ENCODE assay signal across 9 mouse cellular contexts in genomic region chr19:34483547-34483946, GRCm38 (mm10). TPM values are rescaled to one million over a fixed set of nuclear protein-coding genes. Genes with fewer than 3 reads are reported as not detected.
DNase-seq lines count a peak whose midpoint lies in the region; ATAC-seq and TF ChIP-seq lines count a peak whose summit lies in the region.
"Had no signal": no experiment of that assay in that cellular context is flagged by ENCODE, and none has a peak within 500 bp of the region (broad histone marks: within the 10 kb centered on the region; RNA-seq: fewer than 3 reads in every experiment).

No protein-coding gene starts in this region.

- H3K4me1 ChIP-seq in heart, adult 2 months (ENCODE audit: control insufficient read depth, insufficient read depth, low read length): no peaks in the 10 kb centered on the region
- H3K4me1 ChIP-seq: lung, embryonic 15.5 days had no signal

- intact Hi-C loops in heart, adult 2 months (cut with DNase I): loop anchor here (1.0 to 2.0 kb wide), 2 partner anchors 149 to 239 kb away; no protein-coding TSS in a partner anchor
- intact Hi-C loops in heart, postnatal 25 days (cut with DNase I): loop anchor here (1.0 kb wide), 1 partner anchor 149 kb away; no protein-coding TSS in a partner anchor

- no peak for TF ChIP-seq POLR2A in heart, adult 2 months (IDR thresholded peaks at IDR 0.05; ENCODE audit: insufficient read depth, low read depth, low read length)

- WGBS in heart, adult 2 months: 6% methylated on average over 4 of the region's 4 CpGs

- no peak overlapping the region for H3K27ac ChIP-seq in heart, adult 2 months
- H3K27ac ChIP-seq: lung, embryonic 15.5 days had no signal

- no peak overlapping the region for H3K4me3 ChIP-seq in heart, adult 2 months
- H3K4me3 ChIP-seq: lung, embryonic 15.5 days had no signal

- H3K27me3 ChIP-seq in heart, adult 2 months (ENCODE audit: control insufficient read depth, insufficient read depth, low read length): no peaks in the 10 kb centered on the region
- H3K27me3 ChIP-seq: lung, embryonic 15.5 days had no signal

- TF ChIP-seq EP300 in heart, adult 2 months (IDR thresholded peaks at IDR 0.05; ENCODE audit: insufficient read depth, low read depth, low read length): no peak

- peak; percentile 79 for TF ChIP-seq CTCF in heart, adult 2 months (IDR thresholded peaks at IDR 0.05)

- no peaks in the 10 kb centered on the region for H3K79me2 ChIP-seq in heart, adult 2 months (replicated peaks; ENCODE audit: control insufficient read depth, insufficient read depth, low read length)

- DNase-seq in heart, adult 2 months: peak; percentile 41 to 44
- no peak for DNase-seq in heart, postnatal 25 days (ENCODE audit: low spot score)
- peak; percentile 9 to 31 for DNase-seq in urinary bladder, adult 18-20 months (ENCODE audit: low spot score in 2 of 2)
- DNase-seq in urinary bladder, adult 2 months (ENCODE audit: low spot score): no peak
- DNase-seq in c-Kit-negative CD71-positive TER-119-positive erythroid progenitor cells, embryonic 14.5 days (ENCODE audit: low read depth, low spot score): peak; percentile 20
- DNase-seq in induced T-regulatory cell, adult 2 months (ENCODE audit: low read depth): peak; percentile 85
- DNase-seq in ovary, postnatal 36 days (ENCODE audit: low spot score): no peak

- peak; percentile 66 for ATAC-seq in megakaryocyte progenitor cell, adult 5-6 weeks (replicated peaks; ENCODE audit: poor library complexity)

- no peak overlapping the region for H3K9ac ChIP-seq in heart, adult 2 months (ENCODE audit: low read depth, low read length)
- H3K9ac ChIP-seq: lung, embryonic 15.5 days had no signal

- no peaks in the 10 kb centered on the region for H3K36me3 ChIP-seq in heart, adult 2 months (ENCODE audit: control insufficient read depth, insufficient read depth, low read length)
- H3K36me3 ChIP-seq: lung, embryonic 15.5 days had no signal

RNA-seq across cellular contexts. Expression of gene Ch25h, which starts 8.6 kb away (rescaled TPM):
- under 1 TPM; 0.16 to 0.34 TPM for total RNA-seq in heart, adult 2 months (2021)
- polyA plus RNA-seq in heart, adult 2 months (2012; rRNA removed): 2.4 and 3.2 TPM in 2 replicates
- total RNA-seq in heart, postnatal 25 days (2021): under 1 TPM; 0.18 to 0.31 TPM
- 6.3 and 6.7 TPM in 2 replicates for polyA plus RNA-seq in urinary bladder, adult 2 months (2012; rRNA removed)
- 0.29 TPM in 1 of 2 replicates, not detected in the other for total RNA-seq in megakaryocyte progenitor cell, adult 5-6 weeks (2015)
- not detected in 2 replicates for total RNA-seq in megakaryocyte progenitor cell, adult 5-6 weeks (2017)

RNA-seq across cellular contexts. Expression of gene Lipa, which starts 43.7 kb away (rescaled TPM):
- 10 to 100 TPM; 24.9 to 25.1 TPM for total RNA-seq in heart, adult 2 months (2021)
- 18.8 and 30.9 TPM in 2 replicates for polyA plus RNA-seq in heart, adult 2 months (2012; rRNA removed)
- 10 to 100 TPM; 21.0 to 25.6 TPM for total RNA-seq in heart, postnatal 25 days (2021)
- 34.7 and 34.8 TPM in 2 replicates for polyA plus RNA-seq in urinary bladder, adult 2 months (2012; rRNA removed)
- total RNA-seq in megakaryocyte progenitor cell, adult 5-6 weeks (2015): 60.4 TPM in 2 replicates
- total RNA-seq in megakaryocyte progenitor cell, adult 5-6 weeks (2017): 30.9 and 32.4 TPM in 2 replicates

Comparison
In these comparisons a context has a peak if more than half of its experiments do, and no peak if none do; other contexts are left out.
1. DNase-seq: peak in heart, adult 2 months (2 of 2), urinary bladder, adult 18-20 months (2 of 2), c-Kit-negative CD71-positive TER-119-positive erythroid progenitor cells, embryonic 14.5 days (single experiment) and induced T-regulatory cell, adult 2 months (single experiment); none in heart, postnatal 25 days (single experiment), urinary bladder, adult 2 months (single experiment) and ovary, postnatal 36 days (single experiment).